Mouse (Mus musculus) mouse embryonic stem cell (cell line): ENCODE data around the gene Kcp.

Source experiments
- in situ Hi-C, 2 experiments: fragments of 300-500 bp; cut with MboI; formaldehyde crosslinking; loops; 1 replicate in 1 of 2; 3 replicates in 1 of 2; pipeline ENCODE4 v1.14.3; 2019 to 2020; ENCODE audit warnings: low sequenced_read_pairs in 2 of 2, low pct_unique_long_range_greater_than_20kb in 1 of 2, mixed read lengths in 1 of 2; ENCODE audit not compliant: unreplicated experiment in 1 of 2

The Kcp gene

DNA sequence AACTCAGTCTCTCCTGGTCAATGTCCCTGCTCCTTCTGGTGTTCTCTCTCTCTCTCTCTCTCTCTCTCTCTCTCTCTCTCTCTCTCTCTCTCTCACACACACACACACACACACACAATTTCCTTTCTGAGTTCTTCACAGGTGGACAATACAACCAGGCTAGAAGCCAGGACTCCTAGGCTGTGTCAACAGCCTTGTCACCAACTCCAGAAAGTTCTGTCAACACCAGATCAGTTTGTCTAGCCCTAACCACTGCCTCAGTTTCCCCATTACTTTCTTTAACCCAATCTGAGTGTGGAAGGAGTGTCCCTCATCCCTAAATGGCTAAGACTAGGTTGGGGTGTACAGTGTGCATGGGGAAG is 75.1 kb downstream of the Kcp start:
- in situ Hi-C loops: no loop called here

- in situ Hi-C loops: no loop called here
Measured at GRCm38 (mm10) chr6:29432156-29432555, 75.6 kb downstream of the Kcp start.

- in situ Hi-C loops: no loop called here
Measured at GRCm38 (mm10) chr6:29431473-29431872, 76.3 kb downstream of the Kcp start.

- in situ Hi-C loops: no loop called here
Measured at GRCm38 (mm10) chr6:29430681-29431420, 76.9 kb downstream of the Kcp start.

GRCm38 (mm10) chr6:29428171-29428570 is 79.6 kb downstream of the Kcp start:
- in situ Hi-C loops: no loop called here

- in situ Hi-C loops: no loop called here
Measured at GRCm38 (mm10) chr6:29426331-29426730, 81.4 kb downstream of the Kcp start.

- in situ Hi-C loops: no loop called here
Measured at GRCm38 (mm10) chr6:29425118-29425517, 82.6 kb downstream of the Kcp start.
